Mouse (Mus musculus) embryonic stem cell, embryonic (primary cell): ENCODE measurements around the gene Zfp523.

Experiments used
- CTCF ChIA-PET, 4 experiments: fragments of 300-600 bp in 2 of 4; fragments of 350-600 bp in 2 of 4; sonication (Branson Sonifier 250); formaldehyde crosslinking; loops; one replicate each; lab custom pipeline; 2022; ENCODE audit warnings: inconsistent platforms in 2 of 4; lab: Charles Lee
- POLR2A ChIA-PET, 4 experiments: fragments of 300-600 bp in 2 of 4; fragments of 350-600 bp in 2 of 4; sonication (Branson Sonifier 250); formaldehyde crosslinking; loops; one replicate each; lab custom pipeline; 2022; ENCODE audit warnings: antibody characterized with exemption in 4 of 4, inconsistent platforms in 1 of 4; lab: Charles Lee

The Zfp523 gene

DNA sequence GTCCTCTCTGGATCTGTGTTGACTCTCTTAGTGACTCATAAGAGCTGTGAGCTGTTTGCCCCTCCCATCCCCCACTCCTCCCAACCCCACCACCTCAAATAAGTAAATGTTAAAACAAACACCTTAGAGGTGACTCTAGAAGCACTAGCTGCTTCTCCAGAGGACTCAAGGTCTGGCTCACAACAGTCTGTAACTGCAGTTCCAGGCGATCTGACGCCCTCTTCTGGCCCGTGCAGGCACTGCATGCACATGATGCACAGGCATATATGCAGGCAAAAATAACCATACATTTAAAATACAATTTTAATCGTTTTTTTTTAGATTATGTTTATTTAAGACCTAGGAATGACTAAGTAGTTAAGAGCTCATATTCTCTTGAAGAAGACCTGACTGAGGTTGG, 36.3 kb downstream of the Zfp523 start:
- CTCF ChIA-PET, result interaction anchor here (0.5 to 3.3 kb wide), 60 partner anchors 8 to 424 kb away, joined by 3 to 24 read pairs (median 4); partner anchors contain the start of genes Ppard (in 2 of the 4) and Tcp11 (in 2 of the 4)
- POLR2A ChIA-PET, result interaction anchor here in 3 of 4 experiments (0.6 to 3.9 kb wide), 29 partner anchors 9 to 133 kb away, joined by 3 to 48 read pairs (median 4); partner anchors contain the start of genes Fance (in 1 of the 3), Ppard (in 1 of the 3) and Tcp11 (in 1 of the 3)

DNA sequence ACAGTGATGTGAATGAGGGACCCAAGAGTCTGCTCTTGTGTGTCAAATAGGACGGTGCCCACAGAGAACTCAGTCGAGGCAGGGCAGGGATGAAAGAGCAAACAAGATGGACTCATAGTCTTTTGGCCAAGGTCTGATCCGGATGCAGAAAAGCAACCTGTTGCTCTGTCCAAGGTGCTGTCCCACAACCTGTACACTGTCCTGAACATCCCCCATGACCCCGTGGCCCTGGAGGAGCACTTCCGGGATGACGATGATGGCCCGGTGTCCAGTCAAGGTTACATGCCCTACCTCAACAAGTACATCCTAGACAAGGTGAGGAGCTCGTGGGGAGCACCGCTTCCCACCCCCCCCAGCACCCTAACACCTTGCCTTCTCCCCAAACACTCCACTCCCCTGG, 39.9 kb downstream of the Zfp523 start:
- ChIA-PET CTCF (interaction anchor here in 2 of 4 experiments (1.1 to 1.6 kb wide), 2 partner anchors 9 kb away, joined by 4 to 5 read pairs; partner anchors contain the start of gene Def6 (in 2 of the 2)), POLR2A (interaction anchor here (0.6 to 2.3 kb wide), 10 partner anchors 9 to 660 kb away, joined by 3 to 10 read pairs (median 4); partner anchors contain the start of genes Def6 (in 2 of the 4), Hmga1 (in 1 of the 4) and Rpl10a (in 1 of the 4))

DNA sequence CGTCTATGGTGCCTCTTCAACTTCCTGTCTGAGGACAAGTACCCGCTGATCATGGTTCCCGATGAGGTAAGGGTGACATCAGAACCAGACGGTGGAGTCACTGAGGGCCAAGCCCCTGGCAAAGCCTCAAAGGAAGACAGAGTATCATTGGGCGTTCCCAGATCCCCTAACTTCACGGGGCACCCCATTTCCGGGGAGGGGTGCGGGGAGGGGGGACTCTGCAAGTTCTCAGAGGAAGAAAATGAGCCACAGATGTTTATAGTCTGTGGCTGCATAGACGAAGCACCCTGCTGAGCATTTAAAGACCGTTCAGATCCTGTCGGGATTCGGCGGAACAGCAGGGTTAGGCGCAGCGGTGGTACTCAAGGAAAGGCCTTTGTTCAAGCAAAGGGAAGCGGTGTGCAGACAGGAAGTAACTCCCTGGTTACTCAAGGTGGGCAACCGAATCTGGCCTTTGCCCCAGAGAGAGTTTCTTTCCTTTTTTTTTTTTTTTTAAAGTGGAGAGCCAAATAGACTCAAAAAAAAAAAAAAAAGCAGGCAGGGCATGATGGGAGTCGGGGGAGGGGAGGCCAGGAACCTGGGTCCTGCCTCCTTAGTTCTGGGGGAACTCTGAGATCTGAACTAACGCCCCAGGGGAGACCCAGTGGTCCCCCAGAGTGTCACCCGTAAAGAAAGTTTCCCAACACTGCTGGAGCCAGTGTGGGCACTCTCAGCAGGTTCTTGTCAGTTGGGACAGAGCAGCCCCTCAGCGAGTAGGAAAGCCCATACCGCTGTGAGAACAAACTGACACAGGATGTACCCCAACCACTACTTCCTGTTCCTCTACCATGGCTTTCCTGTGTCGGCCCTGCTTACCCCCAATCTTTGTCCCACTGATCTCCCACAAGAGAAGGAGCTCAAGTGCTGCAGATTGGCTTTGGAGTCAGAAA, 41.1 kb downstream of the Zfp523 start:
- POLR2A ChIA-PET, result interaction anchor here in 2 of 4 experiments (0.5 to 1.3 kb wide), 6 partner anchors 8 to 662 kb away, joined by 3 to 6 read pairs (median 4); partner anchors contain the start of genes Def6 (in 1 of the 2) and Hmga1 (in 1 of the 2)

DNA sequence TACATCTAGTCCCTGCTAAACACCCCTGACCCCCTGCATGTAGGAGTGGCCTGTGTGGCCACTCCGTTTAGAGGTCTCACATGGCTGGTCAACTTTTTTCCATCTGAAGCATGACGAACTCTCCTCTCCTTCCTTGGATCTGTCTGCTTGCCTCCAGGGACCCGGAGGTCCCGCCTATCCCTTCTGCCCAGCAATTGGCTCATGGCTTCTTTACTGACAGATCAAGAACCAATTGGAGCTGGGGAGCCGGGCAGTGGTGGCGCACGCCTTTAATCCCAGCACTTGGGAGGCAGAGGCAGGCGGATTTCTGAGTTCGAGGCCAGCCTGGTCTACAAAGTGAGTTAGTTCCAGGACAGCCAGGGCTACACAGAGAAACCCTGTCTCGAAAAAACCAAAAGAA, 45.5 kb downstream of the Zfp523 start:
- POLR2A ChIA-PET, result interaction anchor here in 3 of 4 experiments (0.6 to 7.0 kb wide), 16 partner anchors 9 to 470 kb away, joined by 3 to 65 read pairs (median 6); partner anchors contain the start of genes Ppard (in 3 of the 3), Def6 (in 1 of the 3) and Fance (in 1 of the 3)
- CTCF ChIA-PET, result interaction anchor here (0.7 to 5.2 kb wide), 11 partner anchors 9 to 146 kb away, joined by 3 to 57 read pairs (median 3); partner anchors contain the start of genes Def6 (in 1 of the 4), Ppard (in 1 of the 4) and Tead3 (in 1 of the 4)

More for the DNA sequence above, 41.1 kb downstream of the Zfp523 start:
- CTCF ChIA-PET, result interaction anchor here in 1 of 4 experiments (0.6 to 0.7 kb wide), 2 partner anchors 22 to 152 kb away, joined by 3 to 5 read pairs; no protein-coding TSS in a partner anchor

DNA sequence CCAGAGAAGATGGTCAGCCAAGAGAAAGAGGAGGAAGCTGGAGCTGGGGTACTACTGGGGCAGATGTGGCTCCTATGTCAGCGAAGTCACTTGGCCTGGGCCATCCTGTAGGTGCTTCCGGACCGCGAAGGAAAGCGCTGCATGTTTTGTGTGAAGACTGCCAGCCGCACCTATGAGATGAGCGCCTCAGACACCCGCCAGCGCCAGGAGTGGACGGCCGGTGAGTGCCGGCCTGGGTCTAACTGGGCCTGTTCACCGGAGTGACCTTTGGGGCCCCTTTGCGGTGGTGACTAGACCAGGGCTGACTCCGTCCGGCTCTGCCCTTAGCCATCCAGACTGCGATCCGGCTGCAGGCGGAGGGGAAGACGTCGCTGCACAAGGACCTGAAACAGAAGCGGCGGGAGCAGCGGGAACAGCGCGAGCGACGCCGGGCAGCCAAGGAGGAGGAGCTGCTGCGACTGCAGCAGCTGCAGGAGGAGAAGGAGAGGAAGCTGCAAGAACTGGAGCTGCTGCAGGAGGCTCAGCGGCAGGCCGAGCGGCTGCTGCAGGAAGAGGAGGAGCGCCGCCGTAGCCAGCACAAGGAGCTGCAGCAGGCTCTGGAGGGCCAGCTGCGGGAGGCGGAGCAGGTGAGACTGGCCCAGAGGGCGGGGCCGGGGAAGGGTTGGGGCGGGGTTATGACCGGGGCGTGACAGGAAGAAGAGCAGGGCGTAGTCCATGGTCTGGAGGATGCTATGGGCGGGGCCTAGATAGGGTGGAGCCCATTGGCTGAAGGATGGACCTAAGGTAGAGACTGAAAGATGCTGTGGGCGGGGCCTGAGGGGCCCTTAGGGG, 46.8 kb downstream of the Zfp523 start:
- CTCF ChIA-PET, result interaction anchor here (0.5 to 5.2 kb wide), 30 partner anchors 9 to 1288 kb away, joined by 3 to 61 read pairs (median 5); partner anchors contain the start of genes Def6 (in 3 of the 4), Ppard (in 2 of the 4) and Fance (in 1 of the 4)
- POLR2A ChIA-PET, result interaction anchor here in 3 of 4 experiments (0.6 to 7.0 kb wide), 31 partner anchors 9 to 601 kb away, joined by 3 to 65 read pairs (median 3); partner anchors contain the start of genes Ppard (in 3 of the 3), Def6 (in 2 of the 3), Fance (in 1 of the 3) and Rpl10a (in 1 of the 3)

DNA sequence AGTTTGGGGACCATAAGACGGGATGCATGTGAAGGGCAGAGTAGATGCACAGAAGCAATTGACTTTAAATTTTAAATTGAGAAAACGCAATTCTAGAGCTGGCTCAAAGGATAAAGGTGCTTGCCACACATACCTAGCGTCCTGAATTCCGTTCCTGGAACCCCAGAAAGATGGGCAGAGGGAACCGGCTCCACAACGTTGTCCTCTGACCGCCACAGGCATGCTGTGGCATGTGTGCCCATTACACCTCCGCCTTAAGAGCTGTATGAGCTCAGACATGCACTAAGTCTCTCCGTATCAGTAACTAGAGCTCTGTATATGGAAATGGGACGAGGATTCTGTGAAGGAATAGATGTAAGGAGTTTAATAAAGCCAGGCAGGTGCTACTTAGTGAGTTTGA, 47.7 kb downstream of the Zfp523 start:
- ChIA-PET CTCF (interaction anchor here (0.6 to 5.2 kb wide), 29 partner anchors 8 to 406 kb away, joined by 3 to 61 read pairs (median 7); partner anchors contain the start of genes Def6 (in 2 of the 4), Ppard (in 2 of the 4) and Fance (in 1 of the 4)), POLR2A (interaction anchor here in 3 of 4 experiments (0.7 to 7.0 kb wide), 27 partner anchors 8 to 284 kb away, joined by 3 to 65 read pairs (median 5); partner anchors contain the start of genes Def6 (in 3 of the 3), Ppard (in 3 of the 3) and Fance (in 1 of the 3))

DNA sequence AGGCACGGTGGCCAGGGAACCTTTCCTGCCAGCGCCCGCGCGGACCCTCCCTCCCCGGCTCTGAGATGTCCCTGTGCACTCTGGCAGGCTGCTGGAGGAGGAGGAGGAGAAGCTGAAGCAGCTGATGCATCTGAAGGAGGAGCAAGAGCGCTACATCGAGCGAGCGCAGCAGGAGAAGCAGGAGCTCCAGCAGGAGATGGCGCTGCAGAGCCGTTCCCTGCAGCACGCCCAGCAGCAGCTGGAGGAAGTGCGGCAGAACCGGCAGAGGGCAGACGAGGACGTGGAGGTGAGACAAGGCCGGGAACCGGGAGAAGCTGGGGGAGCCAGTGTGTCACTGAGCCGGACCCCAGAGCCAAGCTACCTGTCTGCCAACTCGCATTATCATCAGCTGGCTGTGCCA, 49.1 kb downstream of the Zfp523 start:
- ChIA-PET POLR2A (interaction anchor here (0.5 to 7.0 kb wide), 66 partner anchors 8 to 669 kb away, joined by 3 to 65 read pairs (median 4); partner anchors contain the start of genes Def6 (in 3 of the 4), Fance (in 1 of the 4), Hmga1 (in 1 of the 4) and Uhrf1bp1 (in 1 of the 4)), CTCF (interaction anchor here (0.5 to 5.2 kb wide), 151 partner anchors 8 to 651 kb away, joined by 3 to 61 read pairs (median 5); partner anchors contain the start of genes Def6 (in 4 of the 4), Fance (in 4 of the 4), Scube3 (in 1 of the 4) and Srpk1 (in 1 of the 4))

DNA sequence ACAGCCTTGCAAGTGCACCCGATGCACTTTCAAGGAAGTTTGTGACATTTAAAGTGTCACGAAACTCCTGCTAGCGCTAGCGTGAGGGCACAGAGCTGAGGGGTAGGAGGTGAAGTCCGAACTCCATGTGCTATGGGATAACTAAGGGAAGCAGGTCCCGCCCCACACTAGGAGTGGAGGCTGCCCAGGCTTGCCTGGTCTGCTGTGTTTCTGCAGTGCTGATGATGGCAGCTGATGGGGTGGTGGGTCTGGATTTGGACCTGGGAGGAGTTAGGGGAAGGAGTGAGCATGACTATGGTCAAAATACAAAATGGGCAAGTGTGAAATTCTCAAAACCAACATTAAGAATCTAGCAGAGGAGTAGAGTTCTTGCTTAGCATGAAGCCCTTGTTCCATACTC, 53.6 kb downstream of the Zfp523 start:
- ChIA-PET CTCF (interaction anchor here (1.1 to 3.5 kb wide), 8 partner anchors 23 to 100 kb away, joined by 3 to 12 read pairs (median 4); partner anchors contain the start of genes Def6 (in 1 of the 4) and Fance (in 1 of the 4)), POLR2A (interaction anchor here (0.5 to 5.8 kb wide), 35 partner anchors 10 to 683 kb away, joined by 3 to 44 read pairs (median 3); partner anchors contain the start of genes Def6 (in 2 of the 4), Rpl10a (in 1 of the 4) and Tead3 (in 1 of the 4))

DNA sequence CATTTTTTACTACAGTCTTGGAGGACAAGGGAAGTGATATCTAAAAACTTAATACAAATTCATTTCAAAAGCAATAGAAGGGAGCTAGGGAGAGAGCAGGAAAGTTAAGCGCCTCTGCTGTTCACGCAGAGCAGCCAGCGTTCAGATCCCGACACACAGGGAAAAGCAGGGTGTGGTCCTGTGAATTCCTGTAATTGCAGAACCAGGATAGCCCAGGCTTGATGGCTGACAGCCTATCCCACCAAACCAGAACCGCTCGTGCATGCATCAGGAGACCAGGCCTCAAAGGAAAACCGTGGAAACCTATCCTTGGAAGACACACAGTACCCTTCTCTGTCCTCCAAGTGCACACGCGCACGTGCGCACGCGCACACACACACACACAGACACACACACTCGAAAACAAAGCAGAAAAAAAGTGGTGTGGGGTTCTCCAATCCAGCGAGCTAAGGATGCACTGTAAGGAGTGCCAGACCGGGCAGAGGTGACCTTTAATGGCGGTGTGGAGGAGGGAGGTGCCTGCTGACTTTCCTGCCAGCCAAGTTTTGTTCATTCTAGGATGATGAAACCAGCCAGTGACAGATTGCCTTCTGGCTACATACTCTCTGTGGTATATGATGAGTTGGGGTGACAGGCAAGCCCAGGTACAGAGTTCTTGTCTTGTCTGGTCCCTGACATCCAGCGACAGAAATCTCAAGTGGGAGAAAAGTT, 54.3 kb downstream of the Zfp523 start:
- CTCF ChIA-PET, result interaction anchor here (0.7 to 3.5 kb wide), 6 partner anchors 18 to 86 kb away, joined by 3 to 12 read pairs (median 4); partner anchors contain the start of gene Def6 (in 1 of the 4)
- POLR2A ChIA-PET, result interaction anchor here (0.5 to 6.4 kb wide), 30 partner anchors 8 to 596 kb away, joined by 3 to 44 read pairs (median 3); partner anchors contain the start of genes Def6 (in 2 of the 4) and Tead3 (in 1 of the 4)

DNA sequence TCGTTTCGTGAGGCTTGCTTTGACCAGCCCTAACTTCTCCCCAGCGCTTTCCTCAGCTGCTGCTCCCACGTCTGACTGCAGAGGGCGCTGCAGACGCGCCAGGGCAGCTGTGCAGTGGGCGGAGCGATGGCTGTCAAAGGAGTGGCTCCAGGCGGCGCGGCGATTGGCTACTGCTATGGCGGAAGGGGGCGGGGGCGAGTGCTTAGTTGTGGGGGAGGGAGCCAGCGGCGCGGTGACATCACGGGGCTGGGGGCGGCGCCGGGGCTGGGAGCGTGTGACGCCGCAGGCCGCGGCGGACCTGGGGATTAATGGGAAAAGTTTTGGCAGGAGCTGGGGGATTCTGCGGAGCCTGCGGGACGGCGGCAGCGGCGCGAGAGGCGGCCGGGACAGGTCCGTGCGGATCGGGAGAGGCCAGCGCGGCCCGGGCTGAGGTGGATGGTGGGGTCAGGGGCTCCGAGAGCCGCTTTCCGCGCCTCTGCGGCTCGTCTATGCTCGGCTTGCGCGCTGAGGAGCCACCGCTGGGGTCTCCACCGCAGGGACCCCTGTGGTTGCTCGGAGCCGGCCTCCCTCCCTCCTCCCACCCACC, 55.6 kb downstream of the Zfp523 start, which contains the start of gene Ppard:
TSS of gene Ppard (plus strand) at position 226 of the 586 bp plus-strand sequence.
- ChIA-PET POLR2A (interaction anchor here (0.5 to 6.4 kb wide), 38 partner anchors 8 to 531 kb away, joined by 3 to 44 read pairs (median 4); partner anchors contain the start of genes Def6 (in 1 of the 4) and Fance (in 1 of the 4)), CTCF (interaction anchor here (0.6 to 3.5 kb wide), 66 partner anchors 8 to 1137 kb away, joined by 3 to 24 read pairs (median 4); partner anchors contain the start of genes Def6 (in 3 of the 4), Fance (in 1 of the 4) and Mtch1 (in 1 of the 4))

DNA sequence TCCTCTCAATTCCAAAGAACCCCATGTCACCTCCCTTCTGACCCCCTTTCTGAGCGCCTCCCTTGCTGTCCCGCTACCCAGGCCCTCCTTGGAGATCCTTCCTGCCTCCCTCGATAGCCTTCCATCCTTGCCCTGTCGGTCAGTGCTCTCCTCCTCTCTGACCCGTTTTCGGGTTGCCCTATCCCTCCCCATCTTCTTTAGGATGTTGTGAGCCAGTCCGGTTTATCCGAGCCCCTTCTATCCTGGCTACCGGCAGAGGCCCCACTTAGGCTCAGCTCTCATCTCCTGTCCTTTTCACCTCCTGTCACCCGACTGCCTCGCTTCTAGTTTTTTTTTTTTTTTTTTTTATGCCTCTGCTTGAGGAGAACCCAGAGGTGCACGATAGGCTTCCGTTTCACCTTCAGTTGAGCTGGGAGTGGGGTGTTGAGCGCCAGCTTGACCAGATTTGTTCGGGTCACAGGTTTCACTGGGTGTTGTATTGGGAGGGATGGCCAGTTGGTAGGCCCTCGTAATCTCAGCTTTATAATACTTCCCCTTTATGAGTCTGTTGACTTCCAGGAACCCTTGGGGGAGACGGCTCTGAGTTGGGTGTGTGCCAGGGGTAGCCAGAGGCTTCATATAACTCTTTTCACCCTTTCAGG, 56.3 kb downstream of the Zfp523 start:
- POLR2A ChIA-PET, result interaction anchor here (0.6 to 6.4 kb wide), 31 partner anchors 8 to 296 kb away, joined by 3 to 44 read pairs (median 5); partner anchors contain the start of gene Def6 (in 1 of the 4)
- CTCF ChIA-PET, result interaction anchor here (0.5 to 3.5 kb wide), 51 partner anchors 7 to 1138 kb away, joined by 3 to 24 read pairs (median 4); partner anchors contain the start of genes Def6 (in 3 of the 4) and Fance (in 1 of the 4)

DNA sequence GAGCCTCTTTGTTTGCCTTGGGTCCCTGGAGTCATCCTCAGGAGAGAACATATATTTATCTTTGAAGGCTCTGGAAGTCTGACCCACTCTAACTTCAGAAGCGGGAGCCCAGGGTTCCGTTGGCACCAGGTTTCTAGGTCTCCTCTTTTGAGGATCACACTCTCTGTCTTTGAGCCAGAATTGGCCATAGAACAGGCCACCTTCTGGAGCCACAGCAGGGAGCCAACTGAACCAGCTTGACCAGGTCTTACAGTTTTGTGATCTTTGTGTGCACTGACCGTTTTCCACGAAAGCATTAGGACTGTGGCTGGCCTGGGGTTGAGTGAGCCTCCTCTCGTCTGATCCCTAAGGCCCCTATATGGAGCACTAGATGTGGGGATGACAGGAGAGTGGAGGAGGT, 57.7 kb downstream of the Zfp523 start:
- ChIA-PET POLR2A (interaction anchor here in 2 of 4 experiments (1.1 to 6.4 kb wide), 5 partner anchors 9 to 96 kb away, joined by 3 to 44 read pairs (median 6); no protein-coding TSS in a partner anchor), CTCF (interaction anchor here in 3 of 4 experiments (0.7 to 1.3 kb wide), 3 partner anchors 9 to 25 kb away, joined by 3 to 9 read pairs (median 3); no protein-coding TSS in a partner anchor)

DNA sequence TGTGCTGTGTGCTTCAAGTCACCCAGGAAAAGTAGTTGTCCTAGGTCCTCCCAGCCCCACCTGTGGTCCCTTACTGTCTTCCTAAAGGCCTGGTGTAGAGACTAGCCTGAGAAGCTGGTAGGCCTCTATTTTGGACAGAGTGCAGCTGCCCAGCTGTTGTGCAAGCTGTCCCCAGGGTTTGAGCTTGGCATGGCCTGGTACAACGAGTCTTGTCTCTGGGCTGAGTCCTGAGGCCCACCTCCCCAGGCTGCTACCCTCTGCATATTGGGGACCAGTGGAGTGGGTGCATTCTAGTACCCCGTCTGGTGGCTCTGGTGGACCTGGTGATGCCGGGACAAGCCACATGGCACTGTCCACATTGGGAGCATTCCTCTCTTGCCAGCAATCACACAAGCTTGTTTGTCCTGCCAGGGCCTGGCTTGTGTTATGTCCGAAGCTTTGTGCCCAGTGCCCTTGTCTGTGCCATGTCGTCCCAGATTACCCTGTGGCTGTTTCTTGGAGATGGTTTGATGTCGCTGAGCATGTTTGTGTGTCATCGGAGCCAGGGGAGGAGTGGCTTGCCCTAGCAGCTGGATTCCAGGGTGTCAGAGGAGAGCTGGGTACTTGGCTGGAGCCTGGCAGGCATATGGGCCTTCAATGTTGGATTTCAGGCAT, 59.2 kb downstream of the Zfp523 start:
- CTCF ChIA-PET, result interaction anchor here in 2 of 4 experiments (0.6 to 1.3 kb wide), 6 partner anchors 10 to 127 kb away, joined by 3 to 6 read pairs (median 3); partner anchors contain the start of gene Def6 (in 1 of the 2)
- POLR2A ChIA-PET, result interaction anchor here in 3 of 4 experiments (0.6 to 6.4 kb wide), 13 partner anchors 10 to 95 kb away, joined by 3 to 34 read pairs (median 4); partner anchors contain the start of gene Def6 (in 1 of the 3)
